Mouse (Mus musculus): ENCODE data around the gene Crbn. TPM values are rescaled to one million over a fixed set of nuclear protein-coding genes. Genes with fewer than 3 reads are reported as not detected.

Gene Crbn
- polyA plus RNA-seq (2021; fragmentation: Nextera tagmentation): 48.2 and 49.1 TPM in 2 replicates
- long read RNA-seq, experiment 1, transcript Crbn-201 (11 exons, 2,072 nt): minor isoform, 19 of 106 reads
- long read RNA-seq, experiment 1, transcript Crbn-202 (11 exons, 2,084 nt): major isoform, 63 of 106 reads
- long read RNA-seq, experiment 1, partial matches to known transcripts: 14 of 106 reads
- long read RNA-seq, experiment 1, other reads (novel, unspliced or antisense): 7 of 106 reads
- long read RNA-seq, experiment 2, transcript Crbn-201 (11 exons, 2,072 nt): minor isoform, 79 of 356 reads
- long read RNA-seq, experiment 2, transcript Crbn-205 (1 exons, 2,898 nt): minor isoform, 7 of 356 reads
- long read RNA-seq, experiment 2, transcript Crbn-202 (11 exons, 2,084 nt): major isoform, 238 of 356 reads
- long read RNA-seq, experiment 2, partial matches to known transcripts: 11 of 356 reads
- long read RNA-seq, experiment 2, other reads (novel, unspliced or antisense): 20 of 356 reads

DNA sequence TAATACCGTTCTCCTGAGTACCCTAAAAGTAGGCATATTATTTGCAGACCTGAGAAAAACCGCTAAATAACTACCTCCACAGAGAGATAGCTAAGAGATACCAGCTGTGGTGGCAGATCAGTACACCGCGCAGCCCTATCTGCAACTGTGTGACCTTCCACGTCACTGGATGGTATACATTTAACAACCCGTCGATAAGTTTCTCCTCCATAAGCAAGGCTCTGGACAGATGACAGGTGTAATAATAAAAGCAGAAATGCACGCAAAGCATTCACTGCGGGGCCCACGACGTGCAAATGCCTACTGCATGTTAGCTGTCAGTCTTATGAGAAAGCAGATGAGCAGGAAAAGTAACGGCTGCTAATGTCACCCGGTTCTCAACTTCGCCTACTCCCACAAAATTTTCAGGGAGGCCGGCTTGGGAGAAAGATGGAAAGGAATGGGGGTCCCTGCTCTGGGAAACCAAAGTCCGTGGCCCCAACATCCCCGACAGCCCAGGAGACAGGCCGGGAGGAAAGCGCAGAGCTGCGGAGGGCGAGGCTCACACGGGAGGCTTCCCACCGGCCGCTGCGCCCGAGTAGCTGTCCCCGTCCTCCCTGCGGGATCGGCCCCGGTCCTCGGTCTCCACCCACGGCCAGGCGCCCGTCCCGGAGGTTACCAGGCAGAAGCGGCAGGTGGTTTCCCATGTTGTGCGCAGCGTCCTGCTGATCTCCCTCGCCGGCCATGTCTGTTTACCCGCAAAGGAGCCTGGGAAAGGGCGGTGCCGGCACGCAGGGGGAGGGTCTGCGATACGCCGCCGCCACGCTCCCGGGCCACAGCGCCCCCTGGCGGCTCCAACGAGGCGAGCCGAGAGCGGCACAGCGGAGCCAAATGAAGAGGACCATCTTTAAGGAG lies at the start of gene Crbn:
Gene Crbn, minus strand, starts transcription at position 745 of the 894 bp plus-strand sequence.

DNA sequence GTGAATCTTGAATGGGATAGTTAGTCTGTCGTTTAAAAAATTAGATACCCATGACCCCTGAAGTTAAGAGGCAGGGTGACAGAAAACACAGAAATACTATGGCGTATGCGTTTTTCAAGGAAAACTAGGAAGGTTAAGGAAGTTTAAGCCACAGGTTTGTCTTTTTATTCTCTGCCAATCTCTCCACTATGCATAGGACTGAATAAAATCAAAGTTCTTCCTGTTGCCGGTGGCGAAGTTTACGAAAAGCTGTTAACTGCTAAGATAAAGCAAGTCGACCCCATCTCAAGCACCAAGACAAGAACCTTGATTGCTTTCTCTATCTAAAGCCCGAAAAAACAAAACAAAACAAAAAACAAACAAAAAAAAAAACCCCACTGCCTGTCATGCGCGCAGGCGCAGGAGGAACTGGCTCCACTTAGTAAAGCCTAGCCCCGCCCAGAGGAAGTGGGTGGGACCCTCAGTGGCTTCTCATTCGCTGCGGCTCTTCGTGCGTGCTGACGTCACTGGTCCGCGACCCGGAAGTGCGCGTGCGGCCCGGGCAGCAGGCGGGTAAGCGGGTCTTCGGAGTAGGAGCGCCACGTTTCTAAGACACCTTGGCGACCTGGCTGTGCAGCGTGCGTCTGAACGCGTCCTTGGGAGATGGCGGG lies 31.1 kb downstream of the Crbn start, which contains the start of gene Trnt1:
Gene Trnt1, plus strand, starts transcription at position 481 of the 650 bp plus-strand sequence.

DNA sequence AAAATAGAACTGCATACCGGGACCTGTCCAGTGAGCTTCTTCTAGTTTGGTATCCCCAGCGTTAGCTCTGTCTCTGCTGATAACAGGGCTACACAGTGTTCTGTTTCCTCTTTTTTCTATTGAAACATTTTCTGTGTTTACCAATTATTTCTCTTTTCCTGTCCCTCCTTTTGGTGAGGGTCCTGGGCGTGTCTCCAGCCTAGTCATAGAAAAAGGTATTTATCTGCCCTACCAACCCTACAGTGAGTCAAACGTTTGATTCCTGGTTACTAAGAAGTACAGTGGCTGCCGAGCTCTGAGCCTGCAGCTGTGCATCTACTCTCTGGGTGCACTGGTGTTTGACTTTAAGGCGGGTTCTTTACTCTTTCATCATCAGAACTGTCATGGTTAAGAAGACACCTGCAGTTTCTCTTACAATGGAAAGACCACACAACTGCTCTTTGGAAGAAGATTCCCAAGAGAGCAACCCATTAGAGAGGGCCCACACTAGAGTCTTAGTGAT lies 50.9 kb downstream of the Crbn start, which contains the start of gene Il5ra:
Gene Il5ra, minus strand, starts transcription at position 151 of the 502 bp plus-strand sequence.

Other genes starting within 250 kb of the Crbn start
- not detected in 2 replicates for gene Il5ra, start 51.0 kb downstream of the Crbn start, polyA plus RNA-seq (2021; fragmentation: Nextera tagmentation)
- 42.1 and 46.2 TPM in 2 replicates for gene Trnt1, start 31.0 kb downstream of the Crbn start, polyA plus RNA-seq (2021; fragmentation: Nextera tagmentation)